Mouse (Mus musculus) limb, embryonic 11.5 days (tissue): Measurements from ENCODE around the gene Gm47985. TPM values are rescaled to one million over a fixed set of nuclear protein-coding genes. Genes with fewer than 3 reads are reported as not detected.
"Not testable (repeated sequence)": the region's sequence is repeated elsewhere in the genome, so short reads cannot be mapped to it uniquely, and the experiment has no call there.

Experiments
- ATAC-seq: fragments of 200-750 bp; cut with Nextera tagmentation; 2 replicates; pipeline ENCODE4 v1.8.0; 2017; ENCODE audit warnings: low read depth; ENCODE audit not compliant: insufficient number of reproducible peaks, low FRiP score, low TSS enrichment
- DNase-seq: peaks from one replicate; pipeline ENCODE4 v3.0.0-alpha.2; 2015; ENCODE audit warnings: low spot score
- H3K27ac ChIP-seq: fragments of 300-500 bp; sonication (generic); replicated peaks from 2 replicates; pipeline ENCODE4 v1.5.1; 2014; ENCODE audit warnings: low read depth, mild to moderate bottlenecking, low read length
- H3K27me3 ChIP-seq: fragments of 300-500 bp; sonication (generic); 2 replicates; pipeline ENCODE4 v1.6.1; 2014; ENCODE audit warnings: mild to moderate bottlenecking, low read length, mixed read lengths; ENCODE audit not compliant: control insufficient read depth, insufficient read depth
- H3K36me3 ChIP-seq: fragments of 300-500 bp; sonication (generic); 2 replicates; pipeline ENCODE4 v1.6.1; 2014; ENCODE audit warnings: mild to moderate bottlenecking, low read length, moderate library complexity, mixed read lengths; ENCODE audit not compliant: control insufficient read depth, insufficient read depth
- H3K4me1 ChIP-seq: fragments of 300-500 bp; sonication (generic); 2 replicates; pipeline ENCODE4 v1.6.1; 2014; ENCODE audit warnings: low read length, mixed read lengths; ENCODE audit not compliant: control insufficient read depth, insufficient read depth
- H3K4me2 ChIP-seq: fragments of 300-500 bp; sonication (generic); 2 replicates; pipeline ENCODE4 v1.6.1; 2014; ENCODE audit warnings: low read depth, mild to moderate bottlenecking, moderate library complexity; ENCODE audit not compliant: severe bottlenecking
- H3K4me3 ChIP-seq: fragments of 300-500 bp; sonication (generic); 2 replicates; pipeline ENCODE4 v1.5.1; 2014; ENCODE audit warnings: low read depth, low read length
- H3K9ac ChIP-seq: fragments of 300-500 bp; sonication (generic); 2 replicates; pipeline ENCODE4 v1.6.1; 2014; ENCODE audit warnings: mild to moderate bottlenecking, low read length
- H3K9me3 ChIP-seq: fragments of 300-500 bp; sonication (generic); 2 replicates; pipeline ENCODE4 v1.6.1; 2016; ENCODE audit warnings: low read length; ENCODE audit not compliant: control insufficient read depth
- WGBS: fragments of 180-500 bp; shearing (Covaris S2); extraction: QIAGEN DNeasy Blood & Tissue Kit; methylation state at CpG from one replicate; pipeline ENCODE4 v1.1.7; 2014; 5-methylcytosine and 5-hydroxymethylcytosine counted together
- polyA plus RNA-seq: library from polyadenylated mRNA; unstranded; fragments of >200 nt; fragmentation: Nextera tagmentation; extraction: Ambion mirVana; gene quantifications from 2 replicates; pipeline ENCODE4 v1.2.1, GENCODE M21; 2014

Gm47985 gene
- polyA plus RNA-seq, 1 experiment from 2014 or later = 0.57 TPM

DNA sequence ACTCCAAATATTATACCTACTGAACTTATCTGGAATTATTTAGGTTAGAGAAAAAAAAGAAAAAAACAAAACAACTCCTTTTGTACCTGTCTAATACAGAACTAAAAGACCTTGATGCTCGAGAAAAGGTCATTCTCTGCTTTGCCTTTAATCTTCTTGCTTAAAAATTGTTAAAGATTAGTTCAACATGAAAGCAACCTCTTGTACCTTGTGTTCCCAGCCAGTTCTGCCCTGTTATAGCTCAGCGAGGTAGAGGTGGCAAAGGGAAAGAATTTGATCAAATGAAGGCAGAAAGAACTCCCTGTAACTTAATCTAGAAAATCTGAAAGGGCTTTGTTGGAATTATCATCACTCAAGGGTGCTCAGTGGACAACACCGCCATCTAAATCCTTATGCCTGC is 3.8 kb downstream of the Gm47985 start:
- WGBS = 82% methylated on average over 3 of the region's 3 CpGs
- not testable (repeated sequence) for H3K9ac ChIP-seq, ATAC-seq

DNA sequence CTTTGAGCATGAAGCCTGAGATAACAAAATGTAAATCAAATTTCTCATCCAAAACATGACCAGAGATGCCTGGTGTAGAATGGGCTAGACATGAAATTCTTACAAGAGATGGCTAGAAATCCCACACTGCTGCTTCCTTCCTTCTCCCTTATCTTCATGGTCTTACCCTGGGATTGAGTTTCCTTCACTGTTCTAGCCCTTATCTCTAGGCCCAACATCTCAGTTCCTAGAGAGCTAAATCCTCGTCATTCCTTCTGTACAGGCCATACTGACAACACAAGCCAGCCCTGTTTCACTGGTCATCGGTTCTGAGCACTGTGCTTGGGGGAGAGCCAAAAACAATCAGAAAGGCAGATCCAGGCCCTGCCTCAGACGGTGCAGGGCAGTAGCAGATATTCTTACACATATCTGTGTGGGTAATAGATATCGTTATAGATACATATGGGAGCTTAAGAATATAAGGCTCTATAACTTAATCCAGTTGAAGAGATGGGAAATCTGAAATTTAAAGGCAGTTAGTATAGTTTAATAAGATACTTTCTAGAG is 4.6 kb downstream of the Gm47985 start:
- 86% methylated on average over 4 of the region's 4 CpGs for WGBS
- not testable (repeated sequence) for DNase-seq

More for the DNA sequence above, 3.8 kb downstream of the Gm47985 start:
- H3K4me3 ChIP-seq, H3K27me3 ChIP-seq, H3K27ac ChIP-seq, H3K4me2 ChIP-seq, DNase-seq, H3K4me1 ChIP-seq, H3K36me3 ChIP-seq, H3K9me3 ChIP-seq: not testable (repeated sequence)

DNA sequence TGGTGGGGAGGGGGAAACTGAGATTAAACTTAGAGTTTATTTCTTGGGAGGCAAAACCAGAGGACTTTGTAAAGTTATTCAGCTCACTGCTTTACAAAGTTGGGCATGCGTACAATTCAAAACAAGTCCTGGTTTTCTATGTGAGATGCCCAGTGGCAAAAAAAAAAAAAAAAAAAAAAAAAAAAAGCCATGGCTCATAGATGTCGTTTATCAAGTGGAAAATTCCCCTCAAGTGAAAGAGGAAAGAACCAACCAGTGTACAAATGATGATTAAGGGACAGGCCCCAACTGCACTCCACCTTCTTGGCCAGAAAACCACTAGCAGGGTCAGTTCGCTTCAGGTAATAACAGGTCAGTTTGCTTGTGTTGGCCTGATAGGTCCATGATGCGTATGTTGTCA is 6.1 kb downstream of the Gm47985 start:
- H3K27me3 ChIP-seq = no peaks in the 10 kb centered on the region
- H3K4me3 ChIP-seq = no peak overlapping the region
- 87% methylated on average over 4 of the region's 4 CpGs for WGBS
- no peaks in the 10 kb centered on the region for H3K9me3 ChIP-seq
- H3K27ac ChIP-seq = no peak overlapping the region
- H3K36me3 ChIP-seq = no peaks in the 10 kb centered on the region
- no peak overlapping the region for H3K4me2 ChIP-seq
- no peak overlapping the region for H3K9ac ChIP-seq
- DNase-seq (no peak), ATAC-seq (no peak)
- no peaks in the 10 kb centered on the region for H3K4me1 ChIP-seq

More for the DNA sequence above, 4.6 kb downstream of the Gm47985 start:
- not testable (repeated sequence) for H3K27ac ChIP-seq, ATAC-seq, H3K9me3 ChIP-seq, H3K27me3 ChIP-seq, H3K4me1 ChIP-seq, H3K9ac ChIP-seq, H3K36me3 ChIP-seq, H3K4me3 ChIP-seq, H3K4me2 ChIP-seq

DNA sequence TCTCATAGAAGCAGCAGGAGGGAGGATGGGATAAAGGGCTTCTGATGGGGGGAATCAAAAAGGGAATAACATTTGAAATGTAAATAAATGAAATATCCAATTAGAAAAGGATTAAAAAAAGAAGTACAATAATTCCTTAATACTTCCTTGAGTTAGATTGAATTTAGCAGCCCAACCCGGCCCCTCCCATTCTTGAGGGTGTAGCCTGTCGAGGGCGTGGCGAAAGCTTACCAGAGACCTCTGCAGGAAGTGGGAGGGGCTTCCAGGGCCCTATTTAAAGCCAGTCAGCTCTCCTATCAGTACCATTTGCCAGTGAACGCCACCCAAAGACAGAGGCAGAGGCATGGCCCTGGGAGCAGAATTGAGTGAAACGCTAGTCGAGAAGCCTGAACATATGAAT is 9.7 kb downstream of the Gm47985 start, which contains the start of gene Gm8947:
Gm8947 (plus strand) TSS at position 302 of the 400 bp plus-strand sequence.
- not testable (repeated sequence) for H3K4me1 ChIP-seq, H3K4me2 ChIP-seq, DNase-seq, H3K9ac ChIP-seq, H3K27me3 ChIP-seq, ATAC-seq, H3K9me3 ChIP-seq, H3K36me3 ChIP-seq, H3K4me3 ChIP-seq, H3K27ac ChIP-seq
- no CpG with 5 or more reads among the region's 7 CpGs for WGBS

GRCm38 (mm10) chr1:151192739-151193138 is 10.4 kb downstream of the Gm47985 start:
- DNase-seq, H3K9me3 ChIP-seq, H3K4me2 ChIP-seq, H3K27me3 ChIP-seq, H3K27ac ChIP-seq, H3K9ac ChIP-seq, H3K36me3 ChIP-seq, ATAC-seq, H3K4me1 ChIP-seq, H3K4me3 ChIP-seq: not testable (repeated sequence)
- 94% methylated on average over 15 of the region's 15 CpGs for WGBS

DNA sequence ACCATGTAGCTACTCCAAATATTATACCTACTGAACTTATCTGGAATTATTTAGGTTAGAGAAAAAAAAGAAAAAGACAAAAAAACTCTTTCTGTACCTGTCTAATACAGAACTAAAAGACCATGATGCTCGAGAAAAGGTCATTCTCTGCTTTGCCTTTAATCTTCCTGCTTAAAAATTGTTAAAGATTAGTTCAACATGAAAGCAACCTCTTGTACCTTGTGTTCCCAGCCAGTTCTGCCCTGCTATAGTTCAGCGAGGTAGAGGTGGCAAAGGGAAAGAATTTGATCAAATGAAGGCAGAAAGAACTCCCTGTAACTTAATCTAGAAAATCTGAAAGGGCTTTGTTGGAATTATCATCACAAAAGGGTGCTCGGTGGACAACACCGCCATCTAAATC is 13.6 kb downstream of the Gm47985 start:
- H3K4me3 ChIP-seq, H3K36me3 ChIP-seq, H3K4me1 ChIP-seq, H3K4me2 ChIP-seq, H3K27ac ChIP-seq, DNase-seq, H3K9me3 ChIP-seq, ATAC-seq, H3K9ac ChIP-seq, H3K27me3 ChIP-seq: not testable (repeated sequence)
- WGBS = 80% methylated on average over 4 of the region's 4 CpGs

DNA sequence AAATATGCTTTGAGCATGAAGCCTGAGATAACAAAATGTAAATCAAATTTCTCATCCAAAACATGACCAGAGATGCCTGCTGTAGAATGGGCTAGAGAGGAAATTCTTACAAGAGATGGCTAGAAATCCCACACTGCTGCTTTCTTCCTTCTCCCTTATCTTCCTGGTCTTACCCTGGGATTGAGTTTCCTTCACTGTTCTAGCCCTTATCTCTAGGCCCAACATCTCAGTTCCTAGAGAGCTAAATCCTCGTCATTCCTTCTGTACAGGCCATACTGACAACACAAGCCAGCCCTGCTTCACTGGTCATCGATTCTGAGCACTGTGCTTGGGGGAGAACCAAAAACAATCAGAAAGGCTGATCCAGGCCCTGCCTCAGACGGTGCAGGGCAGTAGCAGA is 14.4 kb downstream of the Gm47985 start:
- not testable (repeated sequence) for H3K27me3 ChIP-seq, H3K4me1 ChIP-seq, ATAC-seq, H3K4me2 ChIP-seq, DNase-seq, H3K4me3 ChIP-seq, H3K27ac ChIP-seq, H3K36me3 ChIP-seq, H3K9me3 ChIP-seq, H3K9ac ChIP-seq
- 79% methylated on average over 3 of the region's 3 CpGs for WGBS

- H3K9ac ChIP-seq, DNase-seq, H3K4me1 ChIP-seq, H3K36me3 ChIP-seq, H3K27me3 ChIP-seq, H3K9me3 ChIP-seq, H3K4me2 ChIP-seq, H3K4me3 ChIP-seq, ATAC-seq, H3K27ac ChIP-seq: not testable (repeated sequence)
- WGBS = 89% methylated on average over 2 of the region's 4 CpGs
Observed at GRCm38 (mm10) chr1:151198120-151198519, 15.8 kb downstream of the Gm47985 start, which contains the start of gene Gm47995. Gene Gm47995 (plus strand): TSS chr1:151198448.

- H3K27me3 ChIP-seq, DNase-seq, H3K4me2 ChIP-seq, ATAC-seq, H3K36me3 ChIP-seq, H3K4me1 ChIP-seq, H3K9ac ChIP-seq, H3K27ac ChIP-seq, H3K9me3 ChIP-seq, H3K4me3 ChIP-seq: not testable (repeated sequence)
Observed at GRCm38 (mm10) chr1:151200620-151201019, 18.3 kb downstream of the Gm47985 start.
